Mouse (Mus musculus) layer of hippocampus, postnatal 14 days (tissue): ENCODE data around the gene Pou6f1. TPM values are rescaled to one million over a fixed set of nuclear protein-coding genes. Genes with fewer than 3 reads are reported as not detected.
A peak's percentile ranks its signal among the peaks of the same experiment; 100 is the strongest.
"Not testable (repeated sequence)": the region's sequence is repeated elsewhere in the genome, so short reads cannot be mapped to it uniquely, and the experiment has no call there.

ENCODE experiments used
- DNase-seq, 2 experiments: peaks; one replicate each; pipeline ENCODE4 v3.0.0; 2021 to 2022; ENCODE audit warnings: low spot score in 2 of 2, mixed read lengths in 1 of 2
- total RNA-seq, 2 experiments: library from RNA; stranded (reverse); gene quantifications; 2 replicates each; pipeline ENCODE4 v1.2.3; 2021

The Pou6f1 gene
- total RNA-seq, 2 experiments from 2014 or later = 93.9 to 99.1 TPM

- DNase-seq = no peak
Measured at GRCm38 (mm10) chr15:100580108-100580507, 19.7 kb downstream of the Pou6f1 start.

GRCm38 (mm10) chr15:100577972-100578371, 21.8 kb downstream of the Pou6f1 start:
- DNase-seq = no peak

GRCm38 (mm10) chr15:100576810-100577209, 23.0 kb downstream of the Pou6f1 start:
- no peak for DNase-seq

- DNase-seq = no peak
Measured at GRCm38 (mm10) chr15:100576392-100576791, 23.4 kb downstream of the Pou6f1 start.

- no peak for DNase-seq
Measured at GRCm38 (mm10) chr15:100575366-100575765, 24.4 kb downstream of the Pou6f1 start.

GRCm38 (mm10) chr15:100574378-100574777, 25.4 kb downstream of the Pou6f1 start:
- no peak for DNase-seq

DNA sequence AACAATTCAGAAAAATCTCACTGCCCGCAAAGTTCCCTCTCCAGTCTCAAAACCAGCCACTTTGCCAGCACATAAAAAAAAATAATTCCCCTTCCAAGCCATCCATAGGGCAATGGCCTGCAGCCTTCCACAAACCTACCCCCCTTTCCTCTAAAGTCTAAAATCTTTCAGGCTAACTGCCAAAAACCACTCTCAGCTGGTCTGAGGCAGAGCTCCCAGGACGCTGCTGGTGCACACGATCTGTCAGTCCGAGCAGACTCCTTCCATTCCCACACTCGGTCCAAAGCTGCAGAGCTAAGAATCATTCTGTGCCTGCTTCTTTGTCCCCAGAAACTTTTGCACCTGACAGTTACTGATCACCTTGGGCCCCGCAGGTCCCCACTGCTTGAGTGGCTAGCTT, 25.8 kb downstream of the Pou6f1 start:
- no peak for DNase-seq

- DNase-seq = no peak
Measured at GRCm38 (mm10) chr15:100569239-100569638, 30.5 kb downstream of the Pou6f1 start.

DNA sequence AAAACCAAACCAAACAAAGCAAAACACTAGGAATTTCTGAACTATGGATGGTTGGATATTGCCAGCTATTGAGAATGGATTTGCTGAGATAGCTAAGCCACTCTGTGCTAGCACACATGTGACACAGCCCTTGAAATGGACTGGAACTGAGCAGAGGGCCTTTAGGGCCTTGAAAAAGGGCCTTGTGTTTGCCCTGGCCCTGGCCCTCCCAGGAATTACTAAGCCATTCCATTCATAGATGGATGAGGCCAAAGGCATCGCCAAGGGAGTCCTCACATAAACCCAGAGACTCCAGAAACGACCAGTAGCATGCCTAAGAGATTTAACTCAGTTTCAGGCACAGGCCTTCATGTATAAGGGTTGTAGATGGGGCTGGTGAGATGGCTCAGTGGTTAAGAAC, 33.3 kb downstream of the Pou6f1 start:
- no peak for DNase-seq

DNA sequence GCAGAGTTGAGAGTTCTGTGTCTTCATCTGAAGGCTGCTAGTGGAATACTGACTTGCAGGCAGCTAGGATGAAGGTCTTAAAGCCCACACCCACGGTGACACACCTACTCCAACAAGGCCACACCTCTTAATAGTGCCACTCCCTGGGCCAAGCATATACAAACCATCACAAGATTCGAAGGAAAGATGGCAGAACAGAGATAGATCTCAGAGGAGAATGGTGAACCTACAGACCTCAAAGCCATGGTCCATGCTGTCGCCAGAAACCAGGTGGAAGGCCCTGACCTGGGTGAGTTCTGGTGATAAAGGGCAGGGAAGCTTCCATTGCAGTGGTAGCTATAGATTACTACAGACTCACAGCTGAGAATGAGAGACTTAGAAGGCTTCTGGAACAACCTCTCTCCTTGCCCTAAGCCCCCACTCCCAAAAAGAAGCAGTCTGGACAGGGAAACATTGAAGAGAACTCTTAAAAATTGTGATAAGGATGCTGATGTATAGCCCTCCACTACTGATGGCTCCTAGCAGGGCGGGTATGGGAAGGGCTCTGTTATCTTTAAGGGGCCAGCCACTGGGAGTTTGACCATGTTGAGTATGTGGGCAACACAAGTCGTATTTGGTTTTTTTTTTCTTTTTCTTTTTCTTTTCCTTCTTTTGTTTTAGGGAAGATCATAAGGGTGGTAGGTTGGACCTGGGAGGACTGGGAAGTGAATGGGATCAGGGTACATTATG, 41.9 kb downstream of the Pou6f1 start:
- no peak for DNase-seq

- no peak for DNase-seq
Measured at GRCm38 (mm10) chr15:100556378-100556777, 43.4 kb downstream of the Pou6f1 start.

DNA sequence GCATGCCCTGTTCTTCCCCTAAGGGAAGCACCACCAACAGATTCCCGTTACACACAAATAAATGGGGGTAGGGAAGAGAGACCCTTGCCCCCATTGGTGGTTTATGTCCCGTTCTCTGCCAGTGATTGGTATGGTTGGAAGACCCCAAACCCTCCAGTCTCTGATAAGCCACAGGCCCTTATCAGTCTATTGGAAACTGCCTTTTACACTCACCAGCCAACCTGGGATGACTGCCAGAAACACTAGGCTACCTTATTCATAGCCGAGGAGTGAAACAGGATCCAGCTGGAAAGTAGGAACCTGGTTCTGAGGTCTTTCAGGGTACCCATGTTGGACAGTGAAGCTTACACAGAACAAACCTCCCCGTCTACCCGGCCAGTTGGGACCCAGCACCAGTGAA, 43.8 kb downstream of the Pou6f1 start:
- no peak for DNase-seq

GRCm38 (mm10) chr15:100551326-100552307, 48.2 kb downstream of the Pou6f1 start, which contains the start of gene Tfcp2:
Gene Tfcp2, minus strand, starts transcription at chr15:100552008.
- peak; percentile 98 to 99 for DNase-seq

GRCm38 (mm10) chr15:100550280-100550679, 49.5 kb downstream of the Pou6f1 start:
- DNase-seq = no peak

DNA sequence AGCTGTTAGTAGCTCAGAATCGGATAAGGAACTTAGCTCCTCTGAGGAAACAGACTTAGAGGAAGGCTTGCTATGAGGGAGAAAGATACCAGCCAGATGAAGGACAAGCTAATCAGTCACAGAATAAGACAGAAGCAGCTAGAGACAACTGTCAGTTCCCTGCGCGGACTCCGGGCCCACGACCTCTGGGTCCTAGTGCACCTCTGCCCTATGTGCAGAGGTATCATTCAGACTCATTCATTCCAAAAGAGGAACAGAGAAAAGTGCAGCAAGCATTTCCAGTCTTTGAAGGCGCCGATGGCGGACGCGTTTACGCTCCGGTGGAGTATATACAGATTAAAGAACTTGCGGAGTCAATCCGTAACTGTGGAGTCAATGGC, 56.1 kb downstream of the Pou6f1 start:
- DNase-seq = not testable (repeated sequence)

DNA sequence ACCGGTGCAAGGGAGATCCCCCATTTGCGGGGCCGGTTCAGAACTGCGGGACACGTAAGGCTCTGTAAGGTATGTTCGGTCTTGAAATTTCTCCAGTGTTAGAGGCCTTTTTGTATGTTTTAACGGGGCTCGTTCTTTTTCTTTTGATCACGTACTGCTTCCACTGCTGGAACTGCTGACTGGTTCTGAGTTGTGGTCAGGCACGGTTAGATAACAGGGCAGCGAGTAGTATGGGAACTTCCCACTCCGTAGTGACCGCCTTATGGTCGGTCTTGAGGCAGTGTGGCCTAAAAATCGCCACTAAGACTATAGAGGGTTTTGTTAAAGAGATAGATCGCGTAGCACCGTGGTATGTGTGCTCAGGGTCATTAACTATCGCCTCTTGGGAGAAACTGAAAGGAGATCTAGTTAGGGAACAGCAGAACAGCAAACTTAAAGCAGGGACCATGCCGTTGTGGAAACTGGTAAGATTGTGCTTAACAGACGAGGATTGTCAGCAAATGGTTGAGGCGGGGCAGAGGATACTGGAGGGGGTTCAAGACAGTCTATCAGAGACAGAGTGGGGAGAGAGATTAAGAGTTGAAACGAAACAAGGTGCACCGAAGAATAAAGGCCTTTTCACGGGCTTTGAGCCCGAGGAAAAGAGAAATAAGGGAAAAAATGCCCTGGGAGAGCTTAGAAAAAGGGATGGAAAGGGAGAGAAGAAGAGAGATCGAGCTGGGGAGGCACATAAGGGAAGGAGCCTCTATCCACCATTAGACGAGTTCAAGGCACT, 56.7 kb downstream of the Pou6f1 start:
- DNase-seq = not testable (repeated sequence)

DNA sequence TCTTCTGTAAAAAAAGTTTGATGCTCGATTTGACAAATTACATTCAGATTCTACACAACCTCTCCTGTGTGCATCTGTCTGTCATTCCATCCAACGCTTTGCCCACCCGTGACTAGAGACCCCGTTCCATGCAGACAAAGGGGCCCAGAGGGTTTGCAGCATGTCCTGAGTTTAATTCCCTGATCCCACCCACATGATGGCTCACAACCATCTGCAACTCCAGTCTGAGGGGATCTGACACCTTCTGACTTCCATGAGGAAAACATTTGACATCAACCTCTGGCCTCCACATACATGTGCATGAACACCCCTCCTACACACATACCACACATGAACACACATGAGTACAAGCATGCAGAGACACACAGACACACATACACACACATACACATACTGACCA, 58.4 kb downstream of the Pou6f1 start:
- DNase-seq = no peak

- DNase-seq = not testable (repeated sequence)
Measured at GRCm38 (mm10) chr15:100541001-100541400, 58.8 kb downstream of the Pou6f1 start.

DNA sequence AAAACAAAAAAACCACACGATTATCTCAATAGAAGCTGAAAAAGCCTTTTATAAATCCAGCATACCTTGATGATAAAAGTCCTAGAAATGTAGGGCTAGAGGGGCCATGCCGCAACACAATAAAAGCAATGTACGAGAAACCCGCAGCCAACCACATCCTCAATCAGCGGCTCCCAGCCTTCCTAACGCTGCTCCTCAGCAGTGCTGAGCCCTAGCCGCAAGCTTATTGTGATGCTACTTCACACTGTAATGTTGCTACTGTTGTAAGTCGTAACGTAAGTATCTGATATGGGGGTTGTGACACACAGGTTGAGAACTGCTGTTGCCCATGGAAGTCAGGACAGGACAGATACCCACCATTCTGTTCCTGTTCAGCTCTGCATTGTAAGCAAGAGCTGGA, 60.4 kb downstream of the Pou6f1 start:
- no peak for DNase-seq

DNA sequence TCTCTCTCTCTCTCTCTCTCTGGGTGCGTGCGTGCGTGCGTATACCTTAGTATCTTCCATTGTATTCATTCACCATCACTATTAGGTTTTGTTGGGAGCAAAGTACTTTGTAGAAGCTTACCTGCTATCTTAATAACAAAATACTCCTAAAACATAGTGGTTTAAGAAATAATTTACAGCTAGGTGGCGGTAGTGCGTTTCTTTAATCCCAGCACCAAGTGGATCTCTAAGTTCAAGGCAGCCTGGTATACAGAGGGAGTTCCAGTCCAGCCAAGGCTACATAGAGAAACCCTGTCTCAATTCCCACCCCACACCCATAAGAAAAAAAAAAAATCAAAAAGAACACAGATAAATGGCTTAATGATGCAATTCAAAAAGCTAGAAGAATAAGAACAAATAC, 61.9 kb downstream of the Pou6f1 start:
- DNase-seq = peak in 1 of 2 experiments; percentile 35

GRCm38 (mm10) chr15:100527900-100528299, 71.9 kb downstream of the Pou6f1 start:
- no peak for DNase-seq
